Mouse (Mus musculus) midbrain, embryonic 12.5 days (tissue): ENCODE measurements around the gene Olfr1220. TPM values are rescaled to one million over a fixed set of nuclear protein-coding genes. Genes with fewer than 3 reads are reported as not detected.

Source experiments
- ATAC-seq: fragments of 200-750 bp; cut with Nextera tagmentation; 2 replicates; pipeline ENCODE4 v1.8.0; 2017; ENCODE audit warnings: low read depth, moderate TSS enrichment, moderate library complexity; ENCODE audit not compliant: low FRiP score
- H3K27ac ChIP-seq: fragments of 300-500 bp; sonication (generic); replicated peaks from 2 replicates; pipeline ENCODE4 v1.5.1; 2016; ENCODE audit warnings: mild to moderate bottlenecking
- H3K27me3 ChIP-seq: fragments of 300-500 bp; sonication (generic); 2 replicates; pipeline ENCODE4 v1.6.1; 2016; ENCODE audit warnings: mild to moderate bottlenecking
- H3K36me3 ChIP-seq: fragments of 300-500 bp; sonication (generic); 2 replicates; pipeline ENCODE4 v1.6.1; 2016
- H3K4me1 ChIP-seq: fragments of 300-500 bp; sonication (generic); 2 replicates; pipeline ENCODE4 v1.6.1; 2016
- H3K4me2 ChIP-seq: fragments of 300-500 bp; sonication (generic); replicated peaks from 2 replicates; pipeline ENCODE4 v1.6.1; 2016; ENCODE audit warnings: mild to moderate bottlenecking, moderate library complexity
- H3K4me3 ChIP-seq: fragments of 300-500 bp; sonication (generic); 2 replicates; pipeline ENCODE4 v1.5.1; 2016; ENCODE audit warnings: mild to moderate bottlenecking
- H3K9ac ChIP-seq: fragments of 300-500 bp; sonication (generic); replicated peaks from 2 replicates; pipeline ENCODE4 v1.6.1; 2016; ENCODE audit warnings: mild to moderate bottlenecking, moderate library complexity
- H3K9me3 ChIP-seq: fragments of 300-500 bp; sonication (generic); 2 replicates; pipeline ENCODE4 v1.6.1; 2016; ENCODE audit warnings: mild to moderate bottlenecking
- WGBS: fragments of 180-500 bp; shearing (Covaris S2); methylation state at CpG from one replicate; pipeline ENCODE4 v1.1.7; 2016; 5-methylcytosine and 5-hydroxymethylcytosine counted together
- polyA plus RNA-seq: library from polyadenylated mRNA; unstranded; fragments of >200 nt; fragmentation: Nextera tagmentation; extraction: Ambion mirVana; gene quantifications from 2 replicates; pipeline ENCODE4 v1.2.1, GENCODE M21; 2016

Olfr1220 gene
- not detected in 2 replicates for polyA plus RNA-seq

DNA sequence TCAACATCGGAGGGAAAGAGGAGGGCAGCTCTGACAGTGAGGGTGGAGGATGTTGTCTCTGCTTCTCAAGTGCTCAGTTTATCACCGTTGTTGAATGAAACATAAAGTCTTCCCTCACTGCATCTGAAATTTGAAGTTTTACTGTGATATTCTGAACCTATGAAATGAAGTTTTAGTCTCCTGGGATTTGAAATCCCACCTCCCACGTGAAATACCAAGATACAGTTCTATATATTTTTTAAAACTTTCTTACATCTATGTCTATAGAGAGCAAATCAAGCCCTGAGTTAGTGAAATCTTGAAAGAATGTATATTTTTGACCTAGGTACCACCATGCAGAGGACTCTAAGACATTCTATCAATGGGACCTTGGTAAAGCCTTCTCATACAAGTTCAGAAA is at the start of gene Olfr1220:
Olfr1220 (minus strand) TSS at position 101 of the 400 bp plus-strand sequence.
- Histone ChIP-seq H3K4me3 (no peak within 1 kb of the TSS), H3K9me3 (no peaks in the 10 kb centered on the region), H3K4me1 (no peaks in the 10 kb centered on the region), H3K9ac (no peak within 1 kb of the TSS), H3K36me3 (no peaks in the 10 kb centered on the region), H3K27me3 (no peaks in the 10 kb centered on the region), H3K27ac (no peak within 1 kb of the TSS), H3K4me2 (no peak within 1 kb of the TSS)
- no peak for ATAC-seq
- WGBS: 86% methylated on average over 3 of the region's 3 CpGs

DNA sequence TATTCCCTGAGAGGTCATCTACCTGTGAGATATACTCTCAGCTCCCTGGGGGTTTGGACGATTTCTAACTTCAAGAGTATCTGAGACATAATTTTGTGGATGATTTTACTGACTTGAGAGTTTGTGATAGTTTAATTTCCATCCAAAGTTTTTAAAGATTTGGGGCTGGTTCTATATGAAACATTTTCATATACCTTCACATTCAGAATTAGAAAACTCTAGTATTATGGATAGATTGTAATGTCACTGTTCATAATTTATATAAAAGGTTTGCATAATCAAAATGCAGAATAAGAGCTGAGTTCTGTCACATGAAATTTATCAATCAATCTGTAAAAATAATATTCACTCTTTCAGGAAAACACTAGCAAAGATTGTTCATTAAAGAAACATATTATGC is 44.8 kb upstream of the Olfr1220 start, which contains the start of gene Olfr1223:
Olfr1223 (minus strand) TSS at position 101 of the 400 bp plus-strand sequence.
- Histone ChIP-seq H3K9ac (no peak within 1 kb of the TSS), H3K4me1 (no peaks in the 10 kb centered on the region), H3K36me3 (no peaks in the 10 kb centered on the region), H3K9me3 (no peaks in the 10 kb centered on the region), H3K4me3 (no peak within 1 kb of the TSS), H3K4me2 (no peak within 1 kb of the TSS), H3K27ac (no peak within 1 kb of the TSS), H3K27me3 (no peaks in the 10 kb centered on the region)
- WGBS: 77% methylated on average over 1 of the region's 1 CpGs
- no peak for ATAC-seq

DNA sequence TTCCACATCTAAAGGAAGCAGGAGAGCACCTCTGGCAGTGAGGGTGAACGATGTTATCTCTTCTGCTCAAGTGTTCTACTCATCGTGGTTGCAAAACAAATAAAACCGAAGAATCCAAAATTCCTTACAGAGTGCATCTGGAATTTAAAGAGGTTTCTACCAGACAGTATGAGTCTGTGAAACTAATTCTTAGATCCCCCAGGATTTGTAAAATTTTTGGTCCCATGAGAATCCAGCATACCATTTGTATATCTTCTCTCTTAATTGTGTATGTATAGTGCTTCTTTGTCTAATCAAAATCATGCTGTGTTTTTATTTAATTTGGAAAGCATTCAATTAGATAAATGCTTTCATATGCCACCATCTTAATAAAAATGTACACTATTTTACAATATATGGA is 26.3 kb upstream of the Olfr1220 start, which contains the start of gene Olfr1222:
Olfr1222 (minus strand) TSS at position 101 of the 400 bp plus-strand sequence.
- 84% methylated on average over 3 of the region's 3 CpGs for WGBS
- H3K4me1 ChIP-seq: no peaks in the 10 kb centered on the region
- no peaks in the 10 kb centered on the region for H3K9me3 ChIP-seq
- H3K27me3 ChIP-seq: no peaks in the 10 kb centered on the region
- H3K4me3 ChIP-seq: no peak within 1 kb of the TSS
- no peak within 1 kb of the TSS for H3K27ac ChIP-seq
- no peaks in the 10 kb centered on the region for H3K36me3 ChIP-seq
- H3K4me2 ChIP-seq: no peak within 1 kb of the TSS
- ATAC-seq: no peak
- H3K9ac ChIP-seq: no peak within 1 kb of the TSS

DNA sequence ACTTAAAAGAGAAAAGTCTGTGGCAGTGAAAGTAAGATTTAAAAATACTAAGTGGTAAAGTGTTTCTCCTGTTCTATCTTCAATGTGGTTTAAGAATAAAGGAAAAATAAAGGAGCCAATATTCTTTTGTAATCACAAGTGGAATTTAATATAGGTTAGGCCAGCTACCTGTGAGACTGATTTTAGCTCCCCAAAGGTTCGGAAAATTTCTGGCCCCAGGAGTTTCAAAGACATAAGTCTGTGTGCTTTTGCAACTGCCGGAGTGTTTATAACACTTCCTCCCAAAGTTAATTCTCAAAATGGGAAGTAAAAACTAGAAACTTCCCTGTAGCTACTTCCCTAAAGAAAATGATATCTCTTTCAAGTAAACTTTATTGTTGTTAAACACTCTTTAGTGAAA is 10.5 kb upstream of the Olfr1220 start, which contains the start of gene Olfr1221:
Olfr1221 (minus strand) TSS at position 101 of the 400 bp plus-strand sequence.
- H3K4me3 ChIP-seq: no peak within 1 kb of the TSS
- H3K27ac ChIP-seq: no peak within 1 kb of the TSS
- H3K27me3 ChIP-seq: no peaks in the 10 kb centered on the region
- H3K4me1 ChIP-seq: no peaks in the 10 kb centered on the region
- no peak for ATAC-seq
- H3K9me3 ChIP-seq: no peaks in the 10 kb centered on the region
- H3K9ac ChIP-seq: no peak within 1 kb of the TSS
- H3K36me3 ChIP-seq: no peaks in the 10 kb centered on the region
- 90% methylated on average over 2 of the region's 2 CpGs for WGBS
- H3K4me2 ChIP-seq: no peak within 1 kb of the TSS

DNA sequence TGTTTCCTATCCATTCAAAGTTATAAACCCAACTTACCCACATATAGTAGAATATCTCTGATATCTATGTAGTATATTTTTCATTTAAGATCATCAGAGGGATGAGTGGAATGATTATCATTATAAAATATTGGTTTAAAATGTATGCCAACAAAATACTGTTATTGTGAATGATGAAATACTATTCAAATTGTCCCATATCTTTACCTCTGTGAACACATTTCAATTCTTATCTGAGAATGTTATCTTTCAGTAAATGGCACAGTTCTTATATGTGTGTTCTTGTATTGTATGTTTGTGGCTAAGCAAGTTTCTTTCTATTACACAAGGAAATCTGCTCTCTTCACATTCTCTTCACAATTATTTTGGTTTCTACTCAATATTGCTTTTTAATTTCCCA is 984 bp downstream of the Olfr1220 start:
- Histone ChIP-seq H3K9ac (no peak overlapping the region), H3K4me1 (no peaks in the 10 kb centered on the region), H3K9me3 (no peaks in the 10 kb centered on the region), H3K27ac (no peak overlapping the region), H3K27me3 (no peaks in the 10 kb centered on the region), H3K36me3 (no peaks in the 10 kb centered on the region), H3K4me2 (no peak overlapping the region), H3K4me3 (no peak overlapping the region)
- ATAC-seq: no peak

DNA sequence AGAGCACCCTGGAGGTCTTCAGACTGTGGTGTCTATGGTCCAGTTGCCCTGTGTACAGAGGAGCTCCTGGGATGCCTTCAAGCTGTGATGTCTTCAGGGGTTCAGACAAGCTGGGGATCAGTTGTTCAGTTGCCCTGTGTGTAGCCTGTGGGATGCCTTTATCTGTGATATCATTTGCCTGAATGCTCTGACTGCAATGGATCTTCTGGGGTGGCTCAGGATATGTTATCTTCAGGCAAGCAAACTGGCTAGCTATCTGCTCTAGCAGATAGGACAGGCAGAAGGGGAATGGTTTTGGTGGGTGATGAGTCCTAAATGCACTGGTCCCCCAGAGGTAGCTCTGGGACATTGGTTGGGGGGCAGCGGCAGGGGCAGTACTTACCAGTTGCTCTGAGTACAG is 12.8 kb downstream of the Olfr1220 start:
- H3K27ac ChIP-seq: no peak overlapping the region
- H3K4me1 ChIP-seq: no peaks in the 10 kb centered on the region
- H3K4me2 ChIP-seq: no peak overlapping the region
- H3K9me3 ChIP-seq: no peaks in the 10 kb centered on the region
- no peaks in the 10 kb centered on the region for H3K27me3 ChIP-seq
- H3K4me3 ChIP-seq: no peak overlapping the region
- H3K36me3 ChIP-seq: no peaks in the 10 kb centered on the region
- 89% methylated on average over 1 of the region's 1 CpGs for WGBS
- ATAC-seq: no peak
- no peak overlapping the region for H3K9ac ChIP-seq

DNA sequence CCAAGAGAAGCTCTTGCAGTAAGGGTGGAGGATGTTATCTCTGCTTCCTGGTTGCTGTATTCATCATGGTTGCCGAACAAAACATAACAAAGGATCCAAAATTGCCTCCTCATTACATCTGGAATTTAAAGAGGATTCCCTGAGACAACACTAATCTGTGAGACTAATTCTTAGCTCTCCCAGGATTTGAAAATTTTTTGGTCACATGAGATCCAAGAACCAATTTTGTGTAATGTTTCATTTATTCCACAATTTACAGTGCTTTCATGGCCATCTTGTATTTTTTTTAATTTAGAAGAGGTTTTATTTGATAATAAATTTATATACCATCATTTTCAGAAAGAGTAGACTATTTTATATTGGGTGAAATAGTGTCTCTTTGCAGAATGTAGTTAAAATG is 23.2 kb downstream of the Olfr1220 start, which contains the start of gene Olfr1219:
Olfr1219 (minus strand) TSS at position 101 of the 400 bp plus-strand sequence.
- H3K27me3 ChIP-seq: no peaks in the 10 kb centered on the region
- ATAC-seq: no peak
- WGBS: 60% methylated on average over 1 of the region's 1 CpGs
- H3K36me3 ChIP-seq: no peaks in the 10 kb centered on the region
- no peak within 1 kb of the TSS for H3K4me3 ChIP-seq
- H3K4me2 ChIP-seq: no peak within 1 kb of the TSS
- no peaks in the 10 kb centered on the region for H3K4me1 ChIP-seq
- no peak within 1 kb of the TSS for H3K9ac ChIP-seq
- H3K27ac ChIP-seq: no peak within 1 kb of the TSS
- H3K9me3 ChIP-seq: no peaks in the 10 kb centered on the region

DNA sequence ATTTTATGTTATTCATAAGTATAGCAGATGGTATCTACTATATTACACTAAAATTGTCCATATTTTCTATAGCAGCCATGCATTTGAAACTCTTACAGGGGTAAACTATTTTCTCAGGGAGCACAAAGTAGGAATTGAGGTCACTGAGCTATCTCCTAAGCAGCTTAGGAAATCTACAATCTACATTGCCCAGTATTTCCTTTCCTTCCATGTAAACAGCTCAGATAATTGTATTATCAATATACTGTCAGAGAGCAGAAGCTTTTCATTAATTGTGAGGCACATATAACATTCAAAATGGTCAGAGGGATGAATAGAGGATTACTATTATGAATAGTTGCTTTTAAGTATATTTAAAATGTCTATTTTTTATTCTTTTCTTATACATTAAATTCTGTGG is 25.1 kb downstream of the Olfr1220 start:
- H3K4me1 ChIP-seq: no peaks in the 10 kb centered on the region
- H3K9me3 ChIP-seq: no peaks in the 10 kb centered on the region
- H3K27me3 ChIP-seq: no peaks in the 10 kb centered on the region
- H3K4me2 ChIP-seq: no peak overlapping the region
- ATAC-seq: no peak
- H3K27ac ChIP-seq: no peak overlapping the region
- H3K36me3 ChIP-seq: no peaks in the 10 kb centered on the region
- H3K9ac ChIP-seq: no peak overlapping the region
- H3K4me3 ChIP-seq: no peak overlapping the region

DNA sequence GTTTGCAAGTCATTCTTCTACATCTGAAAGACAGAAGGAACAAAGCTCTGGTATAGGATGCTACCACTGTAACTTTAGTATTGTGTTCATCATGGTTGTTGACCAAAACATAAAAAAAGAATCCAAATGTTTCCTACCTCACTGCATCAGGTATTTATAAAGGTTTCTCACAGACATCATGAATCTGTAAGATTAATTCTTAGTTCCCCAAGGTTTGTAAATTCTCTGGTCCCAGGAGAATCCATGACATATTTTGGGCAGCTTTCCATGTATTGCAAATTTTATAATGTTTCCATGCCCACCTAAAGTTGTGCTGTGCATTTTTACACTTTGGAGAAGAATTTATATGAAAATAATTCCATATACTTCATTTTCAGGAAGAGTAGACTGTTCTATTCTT is 45.5 kb downstream of the Olfr1220 start, which contains the start of gene Olfr1218:
Olfr1218 (minus strand) TSS at position 101 of the 400 bp plus-strand sequence.
- Histone ChIP-seq H3K9ac (no peak within 1 kb of the TSS), H3K4me3 (no peak within 1 kb of the TSS), H3K36me3 (no peaks in the 10 kb centered on the region), H3K4me1 (no peaks in the 10 kb centered on the region), H3K27ac (no peak within 1 kb of the TSS), H3K4me2 (no peak within 1 kb of the TSS), H3K27me3 (no peaks in the 10 kb centered on the region), H3K9me3 (no peaks in the 10 kb centered on the region)
- no peak for ATAC-seq

Other genes starting within 250 kb of the Olfr1220 start
- not detected in 2 replicates for gene Olfr1206, start 243.6 kb downstream of the Olfr1220 start, polyA plus RNA-seq
- gene Olfr1208, start 204.5 kb downstream of the Olfr1220 start, polyA plus RNA-seq: not detected in 2 replicates
- not detected in 2 replicates for gene Olfr1209, start 191.7 kb downstream of the Olfr1220 start, polyA plus RNA-seq
- gene Olfr1211, start 168.7 kb downstream of the Olfr1220 start, polyA plus RNA-seq: not detected in 2 replicates
- gene Olfr1212, start 152.9 kb downstream of the Olfr1220 start, polyA plus RNA-seq: not detected in 2 replicates
- not detected in 2 replicates for gene Gm13762, start 126.6 kb downstream of the Olfr1220 start, polyA plus RNA-seq
- not detected in 2 replicates for gene Olfr1214, start 114.2 kb downstream of the Olfr1220 start, polyA plus RNA-seq
- not detected in 2 replicates for gene Olfr1215, start 99.9 kb downstream of the Olfr1220 start, polyA plus RNA-seq
- not detected in 2 replicates for gene Olfr1216, start 88.5 kb downstream of the Olfr1220 start, polyA plus RNA-seq
- gene Olfr1217, start 74.8 kb downstream of the Olfr1220 start, polyA plus RNA-seq: not detected in 2 replicates
- gene Olfr1218, start 45.6 kb downstream of the Olfr1220 start, polyA plus RNA-seq: not detected in 2 replicates
- not detected in 2 replicates for gene Olfr1219, start 23.3 kb downstream of the Olfr1220 start, polyA plus RNA-seq
- not detected in 2 replicates for gene Olfr1221, start 10.4 kb upstream of the Olfr1220 start, polyA plus RNA-seq
- not detected in 2 replicates for gene Olfr1222, start 26.2 kb upstream of the Olfr1220 start, polyA plus RNA-seq
- not detected in 2 replicates for gene Olfr1223, start 44.7 kb upstream of the Olfr1220 start, polyA plus RNA-seq
- not detected in 2 replicates for gene Olfr1224-ps1, start 57.3 kb upstream of the Olfr1220 start, polyA plus RNA-seq
- not detected in 2 replicates for gene Olfr1225, start 67.8 kb upstream of the Olfr1220 start, polyA plus RNA-seq
- gene Olfr1226, start 93.2 kb upstream of the Olfr1220 start, polyA plus RNA-seq: not detected in 2 replicates
- gene Olfr1228, start 147.2 kb upstream of the Olfr1220 start, polyA plus RNA-seq: not detected in 2 replicates
- gene Olfr1229, start 181.2 kb upstream of the Olfr1220 start, polyA plus RNA-seq: not detected in 2 replicates
- not detected in 2 replicates for gene Olfr1230, start 190.4 kb upstream of the Olfr1220 start, polyA plus RNA-seq
- not detected in 2 replicates for gene Olfr1231, start 200.2 kb upstream of the Olfr1220 start, polyA plus RNA-seq
- not detected in 2 replicates for gene Olfr1232, start 222.8 kb upstream of the Olfr1220 start, polyA plus RNA-seq
- gene Olfr1233, start 235.6 kb upstream of the Olfr1220 start, polyA plus RNA-seq: not detected in 2 replicates